Mouse (Mus musculus) intestine, postnatal 0 days (tissue): Measurements from ENCODE around the gene Glcci1. TPM values are rescaled to one million over a fixed set of nuclear protein-coding genes. Genes with fewer than 3 reads are reported as not detected.
A peak's percentile ranks its signal among the peaks of the same experiment; 100 is the strongest.

Experiments used
- ATAC-seq: fragments of 200-750 bp; cut with Nextera tagmentation; 2 replicates; pipeline ENCODE4 v1.8.0; 2017; ENCODE audit warnings: mild to moderate bottlenecking, moderate TSS enrichment, moderate library complexity
- H3K27ac ChIP-seq: fragments of 300-500 bp; sonication (generic); 2 replicates; pipeline ENCODE4 v1.5.1; 2014; ENCODE audit warnings: mild to moderate bottlenecking, low read depth, low read length, moderate library complexity
- H3K27me3 ChIP-seq: fragments of 300-500 bp; sonication (generic); replicated peaks from 2 replicates; pipeline ENCODE4 v1.6.1; 2014; ENCODE audit warnings: low read length, mixed read lengths; ENCODE audit not compliant: control insufficient read depth, insufficient read depth
- H3K36me3 ChIP-seq: fragments of 300-500 bp; sonication (generic); 2 replicates; pipeline ENCODE4 v1.6.1; 2014; ENCODE audit warnings: mild to moderate bottlenecking, moderate library complexity; ENCODE audit not compliant: control insufficient read depth, insufficient read depth
- H3K4me1 ChIP-seq: fragments of 300-500 bp; sonication (generic); replicated peaks from 2 replicates; pipeline ENCODE4 v1.6.1; 2014; ENCODE audit warnings: antibody characterized with exemption, low read length, mixed read lengths; ENCODE audit not compliant: control insufficient read depth, insufficient read depth
- H3K4me2 ChIP-seq: fragments of 300-500 bp; sonication (generic); replicated peaks from 2 replicates; pipeline ENCODE4 v1.6.1; 2014; ENCODE audit warnings: low read depth, mild to moderate bottlenecking, moderate library complexity
- H3K4me3 ChIP-seq: fragments of 300-500 bp; sonication (generic); 2 replicates; pipeline ENCODE4 v1.5.1; 2014; ENCODE audit warnings: low read depth, low read length
- H3K9ac ChIP-seq: fragments of 300-500 bp; sonication (generic); 2 replicates; pipeline ENCODE4 v1.6.1; 2014; ENCODE audit warnings: mild to moderate bottlenecking, low read depth, low read length
- H3K9me3 ChIP-seq: fragments of 300-500 bp; sonication (generic); 2 replicates; pipeline ENCODE4 v1.6.1; 2016; ENCODE audit warnings: mixed run types; ENCODE audit not compliant: control insufficient read depth
- CTCF ChIP-seq: sonication (generic); IDR thresholded peaks from 2 replicates; pipeline ENCODE4 v1.5.1; 2016; ENCODE audit warnings: low read depth, mild to moderate bottlenecking, control low read depth, antibody characterized with exemption, moderate library complexity
- WGBS: fragments of 180-500 bp; shearing (Covaris S2); extraction: QIAGEN DNeasy Blood & Tissue Kit; methylation state at CpG from one replicate; pipeline ENCODE4 v1.1.7; 2014; 5-methylcytosine and 5-hydroxymethylcytosine counted together
- polyA plus RNA-seq: library from polyadenylated mRNA; unstranded; fragments of >200 nt; fragmentation: Nextera tagmentation; extraction: Ambion mirVana; gene quantifications from 2 replicates; pipeline ENCODE4 v1.2.1, GENCODE M21; 2015

Glcci1 gene
- polyA plus RNA-seq, 1 experiment from 2014 or later, result 3.9 TPM

GRCm38 (mm10) chr6:8509961-8510863, 812 bp downstream of the Glcci1 start:
- ATAC-seq, result peak; percentile 19
- H3K9me3 ChIP-seq, result no peaks in the 10 kb centered on the region
- peak overlapping the region; percentile 93 for H3K9ac ChIP-seq
- peak overlapping the region; percentile 86 for H3K4me2 ChIP-seq
- no peaks in the 10 kb centered on the region for H3K36me3 ChIP-seq
- WGBS, result under 1% methylated on average over 43 of the region's 73 CpGs
- no peak for TF ChIP-seq CTCF
- no peaks in the 10 kb centered on the region for H3K27me3 ChIP-seq
- H3K27ac ChIP-seq, result peak overlapping the region; percentile 99
- H3K4me1 ChIP-seq, result peaks cover 4% of the 10 kb centered on the region; the same call in 1 of the 2 replicates
- H3K4me3 ChIP-seq, result peak overlapping the region; percentile 84

- H3K9me3 ChIP-seq, result no peaks in the 10 kb centered on the region
Observed at GRCm38 (mm10) chr6:8510864-8511428, 1.5 kb downstream of the Glcci1 start.

GRCm38 (mm10) chr6:8511447-8511846, 2.0 kb downstream of the Glcci1 start:
- peak overlapping the region; percentile 84 for H3K4me3 ChIP-seq
- peak overlapping the region; percentile 86 for H3K4me2 ChIP-seq
- WGBS, result 46% methylated on average over 3 of the region's 3 CpGs
- H3K9ac ChIP-seq, result no peak overlapping the region
- no peaks in the 10 kb centered on the region for H3K9me3 ChIP-seq
- TF ChIP-seq CTCF, result no peak
- H3K4me1 ChIP-seq, result peaks cover 4% of the 10 kb centered on the region; the same call in 1 of the 2 replicates
- ATAC-seq, result no peak
- no peaks in the 10 kb centered on the region for H3K27me3 ChIP-seq
- no peaks in the 10 kb centered on the region for H3K36me3 ChIP-seq
- H3K27ac ChIP-seq, result no peak overlapping the region

More at GRCm38 (mm10) chr6:8510864-8511428, 1.5 kb downstream of the Glcci1 start:
- WGBS, result 13% methylated on average over 7 of the region's 7 CpGs
- TF ChIP-seq CTCF, result no peak
- H3K4me3 ChIP-seq, result peak overlapping the region; percentile 84
- H3K4me2 ChIP-seq, result peak overlapping the region; percentile 86
- H3K4me1 ChIP-seq, result peaks cover 4% of the 10 kb centered on the region; the same call in 1 of the 2 replicates
- no peaks in the 10 kb centered on the region for H3K36me3 ChIP-seq
- ATAC-seq, result no peak
- peak overlapping the region; percentile 93; the same call in 1 of the 2 replicates for H3K9ac ChIP-seq
- H3K27me3 ChIP-seq, result no peaks in the 10 kb centered on the region
- H3K27ac ChIP-seq, result no peak overlapping the region

GRCm38 (mm10) chr6:8512416-8512815, 3.0 kb downstream of the Glcci1 start:
- no peak overlapping the region for H3K9ac ChIP-seq

GRCm38 (mm10) chr6:8519687-8520086, 10.3 kb downstream of the Glcci1 start:
- H3K4me2 ChIP-seq, result no peak overlapping the region
- TF ChIP-seq CTCF, result no peak
- H3K4me1 ChIP-seq, result no peaks in the 10 kb centered on the region
- WGBS, result 79% methylated on average over 3 of the region's 3 CpGs
- H3K4me3 ChIP-seq, result no peak overlapping the region
- H3K9me3 ChIP-seq, result no peaks in the 10 kb centered on the region
- no peaks in the 10 kb centered on the region for H3K27me3 ChIP-seq
- ATAC-seq, result no peak
- H3K27ac ChIP-seq, result no peak overlapping the region
- no peaks in the 10 kb centered on the region for H3K36me3 ChIP-seq
- H3K9ac ChIP-seq, result no peak overlapping the region

More at GRCm38 (mm10) chr6:8512416-8512815, 3.0 kb downstream of the Glcci1 start:
- H3K4me1 ChIP-seq, result peaks cover 4% of the 10 kb centered on the region; the same call in 1 of the 2 replicates
- H3K4me3 ChIP-seq, result 0 out of 2 replicates have a peak overlapping the region, but pooled peaks have one; percentile 3
- peak overlapping the region; percentile 86 for H3K4me2 ChIP-seq
- no peaks in the 10 kb centered on the region for H3K36me3 ChIP-seq
- 60% methylated on average over 8 of the region's 8 CpGs for WGBS
- no peaks in the 10 kb centered on the region for H3K27me3 ChIP-seq
- TF ChIP-seq CTCF, result no peak
- H3K27ac ChIP-seq, result no peak overlapping the region
- H3K9me3 ChIP-seq, result no peaks in the 10 kb centered on the region
- no peak for ATAC-seq

- Histone ChIP-seq H3K9me3 (no peaks in the 10 kb centered on the region), H3K36me3 (no peaks in the 10 kb centered on the region), H3K4me2 (no peak overlapping the region), H3K27me3 (no peaks in the 10 kb centered on the region), H3K27ac (no peak overlapping the region), H3K9ac (no peak overlapping the region), H3K4me3 (no peak overlapping the region), H3K4me1 (no peaks in the 10 kb centered on the region)
- 96% methylated on average over 4 of the region's 4 CpGs for WGBS
- no peak for TF ChIP-seq CTCF
- no peak for ATAC-seq
Observed at GRCm38 (mm10) chr6:8521231-8521630, 11.8 kb downstream of the Glcci1 start.
